Mouse (Mus musculus): Measurements from ENCODE around the gene Rpl14. TPM values are rescaled to one million over a fixed set of nuclear protein-coding genes. Genes with fewer than 3 reads are reported as not detected.

The Rpl14 gene
- polyA plus RNA-seq (2012) = 1,216 and 1,490 TPM in 2 replicates

DNA sequence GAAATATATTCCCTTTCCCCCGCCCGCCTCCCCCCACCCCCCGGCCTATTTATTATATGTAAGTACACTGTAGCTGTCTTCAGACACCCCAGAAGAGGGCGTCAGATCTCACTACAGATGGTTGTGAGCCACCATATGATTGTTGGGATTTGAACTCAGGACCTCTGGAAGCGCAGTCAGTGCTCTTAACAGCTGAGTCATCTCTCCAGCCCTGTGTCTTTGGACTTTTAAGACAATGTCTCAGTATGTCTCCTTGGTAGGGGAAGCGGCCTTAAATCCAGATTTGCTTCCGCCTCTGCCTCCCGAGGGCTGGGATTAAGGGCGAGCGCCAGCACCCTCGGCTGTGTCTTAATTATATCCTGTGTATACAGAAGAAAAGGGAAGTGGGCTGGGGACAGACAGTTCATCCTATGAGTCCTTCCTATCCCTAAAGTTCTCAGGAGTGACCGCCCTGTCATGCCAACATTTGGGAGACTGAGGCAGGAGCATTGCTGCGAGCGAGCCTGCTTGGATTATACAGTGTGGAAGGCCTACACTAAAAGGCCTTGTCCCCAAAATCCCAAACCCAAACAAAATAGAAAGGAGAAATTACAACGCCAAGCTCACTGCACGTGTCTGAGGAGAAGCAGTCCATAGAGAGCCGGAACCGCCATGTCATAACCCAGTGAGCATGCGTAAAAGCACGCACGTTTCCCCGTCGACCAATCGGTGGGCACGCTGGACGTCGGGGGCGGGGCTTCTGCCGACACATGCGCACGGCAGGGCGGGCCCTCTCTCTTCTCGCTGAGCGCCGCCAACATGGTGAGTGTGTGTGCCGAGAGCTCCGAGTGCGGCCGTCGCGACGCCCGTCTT lies at the start of gene Rpl14:
Rpl14 (plus strand) TSS at position 704 of the 852 bp plus-strand sequence.

DNA sequence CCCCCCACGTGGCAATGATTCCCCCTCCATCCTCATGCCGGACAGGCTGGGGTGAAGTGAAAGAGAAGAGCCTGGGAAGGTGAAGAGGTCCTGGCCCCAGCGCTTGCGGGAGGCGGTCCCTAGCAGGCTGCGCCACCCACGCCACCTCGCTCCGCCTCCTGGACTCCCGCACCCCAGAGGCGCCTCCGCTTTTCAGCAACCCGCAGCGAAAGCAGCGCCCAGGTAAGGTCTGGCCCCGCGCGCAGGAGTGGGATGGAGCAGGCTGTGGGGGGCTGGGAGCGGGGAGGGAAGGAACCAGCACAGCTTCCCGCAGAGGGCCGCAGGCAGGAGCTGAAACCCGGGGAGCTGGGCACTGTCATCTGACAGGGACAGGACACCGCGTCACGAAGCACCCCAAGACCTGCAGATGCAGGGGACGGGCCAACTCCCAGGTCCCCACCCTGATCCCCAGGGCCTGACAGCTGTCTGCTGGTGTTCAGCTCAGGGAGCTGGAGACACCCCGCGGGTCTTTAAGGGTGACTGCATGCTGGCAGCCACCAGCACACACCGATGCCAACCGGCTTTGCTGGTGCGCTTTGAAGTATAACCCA lies 31.5 kb upstream of the Rpl14 start, which contains the start of gene Entpd3:
Entpd3 (plus strand) TSS at position 157 of the 590 bp plus-strand sequence.

Other genes with a start within 250 kb of the Rpl14 start
- 103 and 107 TPM in 2 replicates for gene Eif1b, start 79.2 kb upstream of the Rpl14 start, polyA plus RNA-seq (2012)
- gene Entpd3, start 31.6 kb upstream of the Rpl14 start, polyA plus RNA-seq (2012) = 0.01 TPM in 1 of 2 replicates, not detected in the other